Mouse (Mus musculus) embryonic facial prominence, embryonic 13.5 days (tissue): ENCODE data around the gene Shmt1. TPM values are rescaled to one million over a fixed set of nuclear protein-coding genes. Genes with fewer than 3 reads are reported as not detected.

Experiments
- ATAC-seq: fragments of 200-750 bp; cut with Nextera tagmentation; 2 replicates; pipeline ENCODE4 v1.8.0; 2017; ENCODE audit warnings: low read depth; ENCODE audit not compliant: insufficient number of reproducible peaks, insufficient read depth, low FRiP score, low TSS enrichment
- H3K27ac ChIP-seq: fragments of 300-500 bp; sonication (generic); 2 replicates; pipeline ENCODE4 v1.5.1; 2015; ENCODE audit warnings: moderate library complexity, mild to moderate bottlenecking, inconsistent platforms
- H3K27me3 ChIP-seq: fragments of 300-500 bp; sonication (generic); 2 replicates; pipeline ENCODE4 v1.6.1; 2015; ENCODE audit warnings: mild to moderate bottlenecking, inconsistent platforms
- H3K36me3 ChIP-seq: fragments of 300-500 bp; sonication (generic); 2 replicates; pipeline ENCODE4 v1.6.1; 2015; ENCODE audit warnings: mild to moderate bottlenecking, inconsistent platforms
- H3K4me1 ChIP-seq: fragments of 300-500 bp; sonication (generic); 2 replicates; pipeline ENCODE4 v1.6.1; 2015; ENCODE audit warnings: inconsistent platforms
- H3K4me2 ChIP-seq: fragments of 300-500 bp; sonication (generic); 2 replicates; pipeline ENCODE4 v1.6.1; 2015; ENCODE audit warnings: moderate library complexity, mild to moderate bottlenecking, inconsistent platforms
- H3K4me3 ChIP-seq: fragments of 300-500 bp; sonication (generic); 2 replicates; pipeline ENCODE4 v1.5.1; 2015; ENCODE audit warnings: mild to moderate bottlenecking, inconsistent platforms
- H3K9ac ChIP-seq: fragments of 300-500 bp; sonication (generic); 2 replicates; pipeline ENCODE4 v1.6.1; 2015; ENCODE audit warnings: mild to moderate bottlenecking, inconsistent platforms
- H3K9me3 ChIP-seq: fragments of 300-500 bp; sonication (generic); 2 replicates; pipeline ENCODE4 v1.6.1; 2016; ENCODE audit warnings: inconsistent platforms
- WGBS: fragments of 180-500 bp; shearing (Covaris S2); methylation state at CpG from one replicate; pipeline ENCODE4 v1.1.7; 2015; ENCODE audit warnings: mixed read lengths; 5-methylcytosine and 5-hydroxymethylcytosine counted together
- polyA plus RNA-seq: library from polyadenylated mRNA; unstranded; fragments of >200 nt; fragmentation: Nextera tagmentation; extraction: Ambion mirVana; gene quantifications from 2 replicates; pipeline ENCODE4 v1.2.1, GENCODE M21; 2015

Shmt1 gene
- polyA plus RNA-seq, 1 experiment from 2014 or later, result 55.5 TPM

DNA sequence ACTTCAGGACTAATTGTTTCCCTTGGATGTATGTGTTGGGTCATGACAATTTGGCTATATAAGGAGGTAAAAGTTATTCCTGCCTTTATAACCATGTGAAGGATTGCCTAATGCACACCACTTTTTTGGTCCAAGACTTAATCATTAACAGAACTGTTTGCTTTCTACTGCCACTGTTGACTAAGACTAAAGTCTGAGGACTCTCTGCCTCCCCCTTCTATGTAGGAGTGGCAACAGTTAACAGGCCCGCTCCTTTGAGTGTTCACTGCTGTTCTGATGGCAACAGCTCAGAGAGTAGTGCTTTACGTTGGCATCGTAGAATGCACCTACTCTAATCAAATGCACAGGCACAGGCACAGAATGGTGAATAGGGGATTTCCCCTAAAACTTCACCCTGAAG lies 13.7 kb upstream of the Shmt1 start:
- no peaks in the 10 kb centered on the region for H3K9me3 ChIP-seq
- no peak for ATAC-seq
- H3K4me2 ChIP-seq, result no peak overlapping the region
- H3K27ac ChIP-seq, result no peak overlapping the region
- no peaks in the 10 kb centered on the region for H3K27me3 ChIP-seq
- no peak overlapping the region for H3K4me3 ChIP-seq
- 79% methylated on average over 3 of the region's 3 CpGs for WGBS
- H3K4me1 ChIP-seq, result no peaks in the 10 kb centered on the region
- H3K36me3 ChIP-seq, result no peaks in the 10 kb centered on the region
- H3K9ac ChIP-seq, result no peak overlapping the region

DNA sequence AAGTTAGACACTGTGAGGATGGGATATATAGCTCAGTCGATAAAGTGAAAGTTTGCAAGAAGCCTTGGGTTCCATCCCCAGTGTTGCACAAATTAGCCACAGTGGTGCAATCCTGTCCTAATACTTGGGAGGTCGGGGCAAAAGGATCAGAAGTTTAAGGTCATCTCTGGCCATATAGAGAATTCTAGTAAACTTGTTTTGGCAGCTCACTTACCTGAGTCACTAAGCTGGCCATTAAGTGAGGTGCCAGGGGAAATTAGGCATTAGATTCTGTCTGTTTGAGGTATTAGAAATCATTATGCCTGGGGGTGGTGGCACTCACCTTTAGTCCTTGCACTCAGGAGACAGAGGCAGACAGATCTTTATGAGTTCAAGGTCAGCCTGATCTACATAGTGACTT lies 12.3 kb upstream of the Shmt1 start:
- 71% methylated on average over 2 of the region's 2 CpGs for WGBS
- no peak for ATAC-seq
- Histone ChIP-seq H3K9me3 (no peaks in the 10 kb centered on the region), H3K4me2 (no peak overlapping the region), H3K4me1 (no peaks in the 10 kb centered on the region), H3K4me3 (no peak overlapping the region), H3K27ac (no peak overlapping the region), H3K36me3 (no peaks in the 10 kb centered on the region), H3K27me3 (no peaks in the 10 kb centered on the region), H3K9ac (no peak overlapping the region)

DNA sequence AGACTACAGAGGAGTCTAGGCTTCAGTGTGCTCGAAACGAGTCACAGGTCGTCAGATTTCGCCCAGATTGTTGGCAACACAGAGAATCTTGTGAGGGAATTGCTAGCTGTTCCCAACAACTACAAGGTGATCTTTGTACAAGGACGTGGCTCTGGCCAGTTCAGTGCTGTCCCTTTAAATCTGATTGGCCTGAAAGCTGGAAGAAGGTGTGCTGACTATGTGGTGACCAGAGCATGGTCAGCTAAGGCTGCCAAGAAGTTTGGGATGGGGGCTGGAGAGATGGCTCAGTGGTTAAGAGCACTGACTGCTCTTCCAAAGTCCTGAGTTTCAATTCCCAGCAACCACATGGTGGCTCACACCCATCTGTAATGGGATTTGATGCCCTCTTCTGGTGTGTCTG lies 4.9 kb upstream of the Shmt1 start:
- no peak overlapping the region for H3K9ac ChIP-seq
- H3K4me1 ChIP-seq, result no peaks in the 10 kb centered on the region
- H3K36me3 ChIP-seq, result no peaks in the 10 kb centered on the region
- H3K9me3 ChIP-seq, result no peaks in the 10 kb centered on the region
- no peak overlapping the region for H3K27ac ChIP-seq
- 69% methylated on average over 5 of the region's 5 CpGs for WGBS
- H3K27me3 ChIP-seq, result no peaks in the 10 kb centered on the region
- ATAC-seq, result no peak
- no peak overlapping the region for H3K4me3 ChIP-seq
- H3K4me2 ChIP-seq, result no peak overlapping the region

DNA sequence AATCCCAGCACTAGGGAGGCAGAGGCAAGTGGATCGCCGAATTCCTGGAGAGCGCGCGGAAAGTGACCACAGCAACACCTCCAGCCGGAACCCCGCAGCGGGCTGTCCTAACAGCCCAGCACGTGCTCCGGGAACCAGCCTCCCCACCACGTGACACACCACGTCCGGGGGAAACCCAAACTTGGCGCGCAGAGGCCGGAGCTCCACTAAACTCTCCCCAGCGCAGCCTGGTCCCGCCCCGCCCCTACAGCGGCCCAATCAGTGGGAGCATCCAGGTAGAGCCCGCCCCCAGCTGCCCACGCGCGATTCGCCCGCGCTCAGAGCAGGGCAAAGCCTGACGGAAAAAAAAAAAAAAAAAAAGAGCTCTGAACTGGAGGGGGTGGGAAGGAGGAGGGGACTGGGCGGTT lies 461 bp downstream of the Shmt1 start:
- peak; percentile 99 for ATAC-seq
- Histone ChIP-seq H3K27me3 (no peaks in the 10 kb centered on the region), H3K36me3 (no peaks in the 10 kb centered on the region), H3K27ac (no peak overlapping the region), H3K4me1 (peaks cover 27% of the 10 kb centered on the region), H3K9me3 (no peaks in the 10 kb centered on the region), H3K4me3 (peak overlapping the region; percentile 53), H3K9ac (peak overlapping the region; percentile 66), H3K4me2 (peak overlapping the region; percentile 85)
- WGBS, result under 1% methylated on average over 29 of the region's 29 CpGs

DNA sequence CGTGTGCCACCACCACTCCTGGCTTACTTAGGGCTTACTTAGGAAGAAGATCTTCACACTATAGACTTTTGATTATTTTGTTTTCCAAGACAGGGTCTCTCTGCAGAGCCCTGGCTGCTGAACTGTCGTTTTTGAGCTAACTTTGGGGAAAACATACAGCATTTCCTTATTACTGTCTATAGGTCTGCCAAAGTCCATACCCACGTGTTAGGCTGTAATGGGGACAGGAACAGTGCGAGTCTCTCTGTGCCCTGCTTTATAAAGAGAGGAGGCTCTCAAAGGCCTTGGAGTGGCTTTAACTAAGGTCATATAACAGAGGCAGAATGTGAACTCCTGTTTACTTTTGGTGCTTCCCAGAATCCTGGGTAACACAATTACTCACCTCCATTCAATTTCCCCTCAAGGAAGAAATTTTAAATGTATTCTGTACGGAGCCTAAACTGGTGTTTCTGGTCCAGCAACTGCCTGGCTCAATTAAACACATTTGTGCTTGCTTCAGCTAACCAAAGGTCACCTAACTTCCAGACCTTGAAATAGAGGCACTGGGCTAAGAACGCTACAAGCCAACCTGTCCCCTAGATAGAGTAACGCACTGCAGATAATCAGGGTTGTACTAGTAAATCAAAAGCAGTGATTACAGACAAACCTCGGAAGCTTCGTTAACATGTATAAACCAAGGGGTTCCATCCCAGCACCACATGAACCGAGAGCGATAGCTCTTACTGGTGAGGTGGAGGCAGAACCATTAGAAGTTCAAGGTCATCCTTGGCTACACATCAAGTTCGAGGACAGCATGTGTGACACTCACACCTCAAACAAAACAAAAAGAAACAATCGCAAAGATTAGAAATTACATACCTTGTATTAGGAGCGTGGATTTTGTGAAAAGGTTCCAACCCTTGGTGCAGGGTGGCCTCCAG lies 1.2 kb downstream of the Shmt1 start:
- WGBS, result 11% methylated on average over 14 of the region's 14 CpGs
- no peak for ATAC-seq
- H3K9me3 ChIP-seq, result no peaks in the 10 kb centered on the region
- H3K27me3 ChIP-seq, result no peaks in the 10 kb centered on the region
- 0 out of 2 replicates have a peak, but pooled peaks cover 1% of the 10 kb centered on the region for H3K36me3 ChIP-seq
- peak overlapping the region; percentile 66 for H3K9ac ChIP-seq
- H3K4me3 ChIP-seq, result peak overlapping the region; percentile 53
- H3K27ac ChIP-seq, result no peak overlapping the region
- H3K4me1 ChIP-seq, result peaks cover 27% of the 10 kb centered on the region
- H3K4me2 ChIP-seq, result peak overlapping the region; percentile 85

DNA sequence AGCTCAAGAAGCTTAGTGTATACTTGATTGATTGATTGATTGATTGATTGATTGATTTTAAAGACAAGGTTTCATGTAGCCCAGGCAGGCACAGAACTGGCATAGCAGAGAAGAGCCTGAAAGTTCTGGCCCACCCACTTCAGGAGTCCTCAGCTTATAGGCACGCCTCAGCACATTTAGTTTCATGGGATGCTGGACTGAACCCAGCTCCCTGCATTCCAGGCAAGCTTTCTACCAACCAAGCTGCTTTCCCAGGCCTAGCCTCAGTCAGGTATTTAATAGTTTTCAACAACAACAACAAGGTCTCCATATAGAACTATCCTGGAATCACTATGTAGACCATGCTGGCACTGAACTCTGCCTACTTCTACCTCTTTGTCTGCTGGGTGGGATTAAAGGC lies 2.0 kb downstream of the Shmt1 start:
- no peaks in the 10 kb centered on the region for H3K27me3 ChIP-seq
- WGBS, result 44% methylated on average over 1 of the region's 1 CpGs
- H3K4me1 ChIP-seq, result peaks cover 27% of the 10 kb centered on the region
- ATAC-seq, result no peak
- no peaks in the 10 kb centered on the region for H3K9me3 ChIP-seq
- H3K27ac ChIP-seq, result no peak overlapping the region
- H3K9ac ChIP-seq, result peak overlapping the region; percentile 66; the same call in 1 of the 2 replicates
- H3K4me2 ChIP-seq, result peak overlapping the region; percentile 85
- H3K4me3 ChIP-seq, result peak overlapping the region; percentile 53
- 0 out of 2 replicates have a peak, but pooled peaks cover 4% of the 10 kb centered on the region for H3K36me3 ChIP-seq

GRCm38 (mm10) chr11:60808286-60809070 lies 3.0 kb downstream of the Shmt1 start:
- Histone ChIP-seq H3K9ac (peak overlapping the region; percentile 23; the same call in 1 of the 2 replicates), H3K4me2 (peak overlapping the region; percentile 85), H3K9me3 (no peaks in the 10 kb centered on the region), H3K4me3 (no peak overlapping the region), H3K27me3 (no peaks in the 10 kb centered on the region), H3K27ac (no peak overlapping the region), H3K4me1 (peaks cover 27% of the 10 kb centered on the region), H3K36me3 (peaks cover 13% of the 10 kb centered on the region; the same call in 1 of the 2 replicates)
- no peak for ATAC-seq
- 79% methylated on average over 4 of the region's 4 CpGs for WGBS

DNA sequence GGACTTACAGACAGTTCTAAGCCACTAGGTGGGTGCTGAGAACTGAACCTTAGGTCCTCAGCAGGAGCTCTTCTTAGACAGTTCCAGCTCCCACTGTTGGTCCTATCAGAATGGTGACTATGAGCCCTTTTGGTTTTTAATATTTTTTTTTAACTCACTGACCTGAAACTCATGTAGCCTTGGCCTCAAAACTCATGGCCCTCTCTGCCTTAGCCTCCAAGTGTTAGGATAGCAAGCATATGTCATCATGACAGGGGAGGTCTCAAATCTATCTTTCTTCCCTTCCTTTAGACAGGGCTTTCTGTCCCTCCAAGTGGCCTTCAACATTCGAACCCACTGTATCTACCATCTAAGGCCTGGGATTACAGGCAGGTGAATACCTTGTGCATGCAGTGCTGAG lies 10.6 kb downstream of the Shmt1 start:
- Histone ChIP-seq H3K9me3 (no peaks in the 10 kb centered on the region), H3K9ac (no peak overlapping the region), H3K27me3 (no peaks in the 10 kb centered on the region), H3K4me2 (no peak overlapping the region), H3K36me3 (peaks cover 60% of the 10 kb centered on the region), H3K27ac (no peak overlapping the region), H3K4me3 (no peak overlapping the region), H3K4me1 (no peaks in the 10 kb centered on the region)
- 92% methylated on average over 1 of the region's 1 CpGs for WGBS
- no peak for ATAC-seq

- 83% methylated on average over 4 of the region's 4 CpGs for WGBS
- Histone ChIP-seq H3K36me3 (peaks cover 60% of the 10 kb centered on the region), H3K9ac (no peak overlapping the region), H3K4me3 (no peak overlapping the region), H3K4me1 (no peaks in the 10 kb centered on the region), H3K27ac (no peak overlapping the region), H3K27me3 (no peaks in the 10 kb centered on the region), H3K4me2 (no peak overlapping the region), H3K9me3 (no peaks in the 10 kb centered on the region)
- no peak for ATAC-seq
These were observed 11.5 kb downstream of the Shmt1 start for GRCm38 (mm10) chr11:60799977-60800376.

- Histone ChIP-seq H3K9me3 (no peaks in the 10 kb centered on the region), H3K9ac (no peak overlapping the region), H3K36me3 (peaks cover 71% of the 10 kb centered on the region), H3K4me1 (no peaks in the 10 kb centered on the region), H3K27ac (no peak overlapping the region), H3K27me3 (no peaks in the 10 kb centered on the region), H3K4me3 (no peak overlapping the region), H3K4me2 (no peak overlapping the region)
- ATAC-seq, result no peak
- 89% methylated on average over 11 of the region's 11 CpGs for WGBS
These were observed 15.2 kb downstream of the Shmt1 start for GRCm38 (mm10) chr11:60796342-60796741.

GRCm38 (mm10) chr11:60790472-60790871 lies 21.0 kb downstream of the Shmt1 start:
- ATAC-seq, result no peak
- no peak overlapping the region for H3K27ac ChIP-seq
- peaks cover 84% of the 10 kb centered on the region for H3K36me3 ChIP-seq
- H3K9ac ChIP-seq, result no peak overlapping the region
- H3K4me3 ChIP-seq, result no peak overlapping the region
- no peaks in the 10 kb centered on the region for H3K9me3 ChIP-seq
- 28% methylated on average over 2 of the region's 2 CpGs for WGBS
- no peak overlapping the region for H3K4me2 ChIP-seq
- no peaks in the 10 kb centered on the region for H3K27me3 ChIP-seq
- no peaks in the 10 kb centered on the region for H3K4me1 ChIP-seq
